Mouse (Mus musculus) spleen, adult 2 months (tissue): Measurements from ENCODE around the gene Ebp. TPM values are rescaled to one million over a fixed set of nuclear protein-coding genes. Genes with fewer than 3 reads are reported as not detected.
A peak's percentile ranks its signal among the peaks of the same experiment; 100 is the strongest.

Experiments
- DNase-seq, 2 experiments: peaks; one replicate each; pipeline versions ENCODE4 v3.0.0 to v3.0.0-alpha.2; 2012 to 2021; ENCODE audit warnings: low spot score in 2 of 2, low read depth in 1 of 2
- H3K27ac ChIP-seq: fragments of 200-500 bp; 2 replicates; pipeline ENCODE4 v1.5.1; 2012; ENCODE audit warnings: low read length, inconsistent platforms; ENCODE audit not compliant: insufficient read depth
- H3K27me3 ChIP-seq: fragments of 200-500 bp; 2 replicates; pipeline ENCODE4 v1.6.1; 2012; ENCODE audit warnings: mild to moderate bottlenecking, moderate library complexity, low read length, inconsistent platforms; ENCODE audit not compliant: control insufficient read depth, insufficient read depth
- H3K36me3 ChIP-seq: fragments of 200-500 bp; 2 replicates; pipeline ENCODE4 v1.6.1; 2012; ENCODE audit warnings: mild to moderate bottlenecking, low read length, inconsistent platforms; ENCODE audit not compliant: control insufficient read depth, insufficient read depth
- H3K4me1 ChIP-seq: fragments of 200-500 bp; 2 replicates; pipeline ENCODE4 v1.6.1; 2011; ENCODE audit warnings: inconsistent platforms; ENCODE audit not compliant: control insufficient read depth, insufficient read depth, insufficient read length
- H3K4me3 ChIP-seq: fragments of 200-500 bp; 2 replicates; pipeline ENCODE4 v1.5.1; 2011; ENCODE audit warnings: mild to moderate bottlenecking, inconsistent platforms; ENCODE audit not compliant: insufficient read depth, insufficient read length; ENCODE audit errors: extremely low read depth
- CTCF ChIP-seq: fragments of 200-500 bp; IDR thresholded peaks from 2 replicates; pipeline ENCODE4 v1.5.1; 2011; ENCODE audit warnings: mild to moderate bottlenecking, inconsistent platforms; ENCODE audit not compliant: insufficient read depth, insufficient read length, insufficient replicate concordance; ENCODE audit errors: extremely low read depth
- POLR2A ChIP-seq: fragments of 200-500 bp; IDR thresholded peaks from 2 replicates; pipeline ENCODE4 v1.6.1; 2011; ENCODE audit warnings: low read depth, low read length, inconsistent platforms
- WGBS: fragments of 180-500 bp; shearing (Covaris S2); methylation state at CpG from one replicate; pipeline ENCODE4 v1.1.7; 2018; 5-methylcytosine and 5-hydroxymethylcytosine counted together
- polyA plus RNA-seq: library from polyadenylated mRNA; depleted of rRNA; stranded (reverse); fragments of >200 nt; gene quantifications from 2 replicates; pipeline ENCODE4 v1.2.3, GENCODE M21; 2012

The Ebp gene
- polyA plus RNA-seq, 1 experiment: 40.9 TPM

GRCm38 (mm10) chrX:8206694-8207197 lies 13.4 kb upstream of the Ebp start:
- Histone ChIP-seq H3K36me3 (no peaks in the 10 kb centered on the region), H3K27ac (no peak overlapping the region), H3K4me3 (peak overlapping the region; percentile 44; the same call in 1 of the 2 replicates), H3K4me1 (peaks cover 4% of the 10 kb centered on the region), H3K27me3 (peaks cover 2% of the 10 kb centered on the region; the same call in 1 of the 2 replicates)
- 26% methylated on average over 11 of the region's 11 CpGs for WGBS
- no peak for DNase-seq
- TF ChIP-seq CTCF (no peak), POLR2A (no peak)

- DNase-seq: peak in 1 of 2 experiments; percentile 10
- no peaks in the 10 kb centered on the region for H3K36me3 ChIP-seq
- 25% methylated on average over 46 of the region's 46 CpGs for WGBS
- no peak within 1 kb of the TSS for H3K27ac ChIP-seq
- TF ChIP-seq CTCF (no peak), POLR2A (no peak)
- H3K4me3 ChIP-seq: peak within 1 kb of the TSS; percentile 44
- H3K27me3 ChIP-seq: peaks cover 2% of the 10 kb centered on the region; the same call in 1 of the 2 replicates
- peaks cover 4% of the 10 kb centered on the region for H3K4me1 ChIP-seq
Measured at GRCm38 (mm10) chrX:8206015-8206693, 12.8 kb upstream of the Ebp start, which contains the start of gene Porcn. Porcn (minus strand) TSS chrX:8206525.

- Histone ChIP-seq H3K27me3 (peaks cover 2% of the 10 kb centered on the region; the same call in 1 of the 2 replicates), H3K4me1 (peaks cover 4% of the 10 kb centered on the region), H3K36me3 (no peaks in the 10 kb centered on the region), H3K27ac (no peak overlapping the region), H3K4me3 (no peak overlapping the region)
- TF ChIP-seq CTCF: no peak
- TF ChIP-seq POLR2A: no peak
- 62% methylated on average over 7 of the region's 7 CpGs for WGBS
- DNase-seq: no peak
Measured at GRCm38 (mm10) chrX:8205551-8205950, 12.2 kb upstream of the Ebp start.

DNA sequence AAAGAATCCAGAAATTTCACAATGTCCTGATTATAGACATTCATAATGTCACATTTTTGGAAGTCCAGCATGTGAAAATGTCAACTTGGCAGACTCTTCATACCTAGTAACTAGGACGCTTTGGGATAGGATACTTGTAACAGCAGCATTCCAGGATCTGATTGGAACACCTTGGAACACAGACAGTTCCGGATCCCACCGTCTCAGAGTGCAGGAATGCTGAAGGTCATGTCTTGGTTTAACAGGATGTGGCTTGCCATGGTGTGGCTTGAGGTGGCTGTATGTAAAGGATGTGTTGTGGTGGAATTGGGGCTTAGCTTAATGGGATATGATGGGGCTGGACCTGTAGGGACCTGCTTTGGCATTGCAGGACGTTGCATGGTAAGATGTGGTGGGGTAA lies 11.8 kb upstream of the Ebp start:
- TF ChIP-seq CTCF (no peak), POLR2A (no peak)

DNA sequence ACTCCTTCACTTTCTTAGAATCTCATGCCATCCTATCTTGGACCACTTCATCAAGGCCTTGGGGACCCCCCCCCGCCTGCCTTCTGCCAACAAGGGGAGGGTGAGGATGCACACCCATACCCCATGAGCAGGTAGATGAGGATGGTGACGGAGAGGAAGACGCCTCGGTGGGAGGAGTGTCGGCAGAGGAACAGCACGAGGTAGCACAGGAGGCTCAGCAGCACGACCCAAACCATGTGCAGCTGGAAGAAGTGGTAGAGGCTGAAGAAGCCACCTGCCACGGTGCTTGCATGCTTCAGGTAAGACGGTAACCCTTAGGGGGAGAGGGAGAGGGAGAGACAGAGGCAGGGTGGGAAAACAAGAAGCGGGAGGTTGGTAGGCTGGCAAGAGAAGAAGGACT lies 10.8 kb upstream of the Ebp start:
- peaks cover 2% of the 10 kb centered on the region; the same call in 1 of the 2 replicates for H3K27me3 ChIP-seq
- H3K36me3 ChIP-seq: no peaks in the 10 kb centered on the region
- 81% methylated on average over 10 of the region's 10 CpGs for WGBS
- H3K4me3 ChIP-seq: no peak overlapping the region
- H3K4me1 ChIP-seq: peaks cover 4% of the 10 kb centered on the region
- TF ChIP-seq CTCF (no peak), POLR2A (no peak)
- no peak for DNase-seq
- no peak overlapping the region for H3K27ac ChIP-seq

More for the DNA sequence above, 11.8 kb upstream of the Ebp start:
- H3K27me3 ChIP-seq: peaks cover 2% of the 10 kb centered on the region; the same call in 1 of the 2 replicates
- H3K36me3 ChIP-seq: no peaks in the 10 kb centered on the region
- no peak overlapping the region for H3K27ac ChIP-seq
- H3K4me3 ChIP-seq: no peak overlapping the region
- H3K4me1 ChIP-seq: peaks cover 4% of the 10 kb centered on the region
- WGBS: 71% methylated on average over 4 of the region's 4 CpGs
- no peak for DNase-seq

- H3K4me3 ChIP-seq: no peak overlapping the region
- 86% methylated on average over 14 of the region's 14 CpGs for WGBS
- H3K36me3 ChIP-seq: no peaks in the 10 kb centered on the region
- no peak for DNase-seq
- peaks cover 4% of the 10 kb centered on the region for H3K4me1 ChIP-seq
- H3K27ac ChIP-seq: no peak overlapping the region
- peaks cover 2% of the 10 kb centered on the region; the same call in 1 of the 2 replicates for H3K27me3 ChIP-seq
- TF ChIP-seq POLR2A (no peak), CTCF (no peak)
Measured at GRCm38 (mm10) chrX:8203105-8203504, 9.8 kb upstream of the Ebp start.
